Mouse (Mus musculus) thymus, postnatal 14 days (tissue): Measurements from ENCODE around the gene Phxr2.
"Not testable (repeated sequence)": the region's sequence is repeated elsewhere in the genome, so short reads cannot be mapped to it uniquely, and the experiment has no call there.

ENCODE experiments used
- DNase-seq: peaks from one replicate; pipeline ENCODE4 v3.0.0; 2021

Phxr2 gene

DNA sequence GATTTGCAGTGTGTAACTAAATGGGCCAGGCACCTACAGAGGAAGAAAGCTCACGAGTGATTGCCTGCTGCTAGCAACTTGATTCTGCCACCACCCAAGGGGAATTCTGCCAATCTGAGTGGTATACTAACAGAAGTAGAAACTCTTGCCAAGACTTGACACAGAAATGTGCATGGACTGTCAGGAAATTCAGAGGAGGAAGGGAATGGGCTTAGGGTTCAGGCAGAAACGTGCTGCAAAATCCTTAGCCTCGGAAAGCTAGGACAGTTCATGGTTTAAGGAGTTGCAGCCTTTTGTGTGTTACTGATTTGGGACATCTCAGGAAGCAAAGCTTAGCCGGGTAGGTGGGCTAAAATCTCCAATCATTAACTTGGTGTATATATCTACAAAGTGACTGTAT lies at the start of gene Phxr2:
Phxr2 (minus strand) TSS at position 101 of the 400 bp plus-strand sequence.
- no peak for DNase-seq

DNA sequence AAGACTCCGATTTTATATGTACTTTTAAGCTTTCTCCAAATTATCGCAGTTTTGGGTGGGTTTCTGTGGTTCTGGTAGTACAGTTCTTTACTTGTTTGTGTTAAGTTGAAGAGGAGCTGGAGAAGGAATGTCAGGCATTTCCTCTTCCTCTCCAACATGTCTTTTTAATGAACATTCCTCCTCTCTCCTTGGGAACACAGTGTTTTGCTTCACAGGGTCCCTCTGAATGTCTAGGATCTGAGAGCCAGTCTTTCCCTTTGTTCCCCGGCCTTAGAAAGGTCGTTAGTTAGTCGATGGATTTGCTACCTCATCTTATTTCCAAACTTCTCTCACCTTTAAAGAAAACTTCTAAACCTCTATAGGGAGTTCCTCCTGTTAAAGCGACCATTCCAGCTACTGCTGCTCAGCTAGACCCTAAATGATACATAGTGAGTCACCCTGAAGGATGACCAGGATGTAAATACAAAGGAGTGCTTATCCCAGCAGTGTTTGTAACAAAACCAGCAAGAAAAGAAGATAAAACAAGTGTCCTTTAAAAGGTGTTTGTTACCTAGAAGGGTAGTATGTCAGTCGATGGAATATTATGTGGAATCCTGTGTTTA lies 46.9 kb upstream of the Phxr2 start:
- DNase-seq = no peak

DNA sequence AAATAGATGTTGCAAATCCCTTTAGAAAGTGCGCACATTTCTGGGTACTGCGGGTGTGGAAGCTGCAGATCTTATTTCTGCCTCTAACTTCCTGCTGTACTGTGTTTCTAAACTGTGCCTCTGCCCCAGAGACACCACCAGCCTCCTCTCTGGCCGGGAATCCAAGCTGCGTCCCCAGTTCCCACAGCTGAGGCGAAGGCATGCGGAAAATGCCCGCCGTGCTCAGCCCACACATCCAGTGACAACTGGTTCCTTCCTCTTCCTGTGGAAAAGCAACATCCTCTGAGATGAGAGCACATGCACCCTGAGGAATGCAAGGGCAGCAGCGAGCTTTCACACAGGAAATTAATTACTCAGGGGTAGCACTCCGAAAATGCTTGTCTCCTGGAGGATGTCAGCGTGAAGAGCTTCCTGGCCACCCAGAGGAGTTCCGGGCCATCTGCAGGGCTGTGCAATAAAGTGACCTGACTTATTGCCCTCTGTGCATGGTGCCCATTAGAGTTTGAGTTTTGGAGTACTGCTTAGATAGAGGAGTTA lies 45.9 kb upstream of the Phxr2 start:
- DNase-seq = peak; percentile 55

DNA sequence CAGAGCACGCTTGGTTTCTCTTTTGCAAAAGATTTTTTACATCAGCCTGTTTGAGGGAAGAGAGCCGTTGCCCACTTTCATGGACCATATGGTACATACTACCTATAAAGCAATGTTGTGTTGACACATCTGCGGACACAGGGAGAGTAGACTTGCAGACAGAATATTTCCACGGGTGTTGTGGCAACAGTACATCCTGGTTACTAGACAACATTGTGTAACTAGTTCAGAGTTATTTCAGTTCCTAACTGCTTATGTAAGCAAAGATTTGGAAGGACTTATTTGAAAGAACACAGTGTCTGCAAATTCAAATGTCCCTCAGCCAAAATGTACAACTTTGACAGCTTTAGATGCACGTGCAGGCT lies 43.6 kb upstream of the Phxr2 start:
- DNase-seq = no peak

DNA sequence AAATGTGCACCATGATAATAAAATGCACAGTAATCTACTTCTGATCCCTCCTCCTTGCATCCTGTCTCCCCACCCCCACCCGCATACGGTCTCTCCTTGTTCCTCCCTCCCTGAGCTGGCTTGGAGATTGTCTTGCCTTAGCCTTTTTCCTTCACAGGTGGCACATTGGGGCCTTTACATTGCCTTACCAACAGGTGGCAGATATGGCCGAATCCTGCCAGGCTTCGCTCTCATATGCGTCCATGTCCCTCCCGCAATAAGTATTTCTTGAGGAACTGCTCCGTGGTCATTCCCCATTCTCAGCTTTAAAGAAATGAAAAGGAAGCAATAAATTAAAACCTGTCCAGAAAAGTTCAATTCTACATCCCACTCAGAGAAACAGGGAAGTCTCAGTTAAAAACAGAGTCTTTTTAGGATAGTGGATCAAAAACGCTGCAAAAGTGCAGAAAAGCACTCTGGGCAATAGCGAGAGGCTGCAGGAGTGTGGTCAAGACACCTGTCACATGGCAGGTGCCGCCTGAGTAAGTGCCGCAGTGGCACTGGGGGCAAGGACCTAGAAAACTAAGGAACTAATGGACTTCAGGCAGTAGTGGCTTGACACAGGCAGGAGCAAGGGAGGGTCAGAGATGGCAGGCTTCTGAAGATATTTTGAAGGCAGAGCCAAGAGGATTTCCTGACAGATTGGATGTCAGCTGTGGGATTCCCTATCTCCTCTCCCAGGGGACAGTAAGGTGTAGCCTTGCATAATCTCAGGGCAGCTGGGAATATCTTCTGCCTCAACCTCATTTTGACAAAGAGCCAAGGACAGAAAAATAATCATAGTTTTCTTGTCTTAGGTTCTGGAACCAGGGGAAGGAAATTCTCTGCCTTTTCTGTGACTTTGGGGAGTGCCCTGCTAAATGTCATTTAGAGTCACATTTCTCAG lies 43.0 kb upstream of the Phxr2 start:
- DNase-seq = peak; percentile 66

DNA sequence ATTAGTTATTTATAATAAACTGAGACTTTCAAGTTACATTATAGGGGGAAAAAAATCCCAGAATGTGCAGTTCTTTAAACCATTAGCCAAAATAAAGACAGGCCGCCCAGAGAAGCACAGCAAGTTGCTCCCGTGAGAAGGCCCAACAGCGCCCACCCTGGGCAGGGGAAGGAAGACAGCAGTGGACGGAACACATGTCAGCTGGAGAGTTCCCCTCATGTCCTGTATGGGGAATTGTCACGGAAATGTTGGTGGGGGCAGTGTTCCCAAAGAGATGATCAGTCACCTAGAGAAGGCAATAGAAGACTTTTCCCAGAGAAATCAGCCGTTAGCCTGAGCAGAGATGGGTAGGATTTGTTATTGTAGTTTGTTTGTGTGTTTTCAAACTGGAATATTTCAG lies 42.3 kb upstream of the Phxr2 start:
- peak; percentile 38 for DNase-seq

DNA sequence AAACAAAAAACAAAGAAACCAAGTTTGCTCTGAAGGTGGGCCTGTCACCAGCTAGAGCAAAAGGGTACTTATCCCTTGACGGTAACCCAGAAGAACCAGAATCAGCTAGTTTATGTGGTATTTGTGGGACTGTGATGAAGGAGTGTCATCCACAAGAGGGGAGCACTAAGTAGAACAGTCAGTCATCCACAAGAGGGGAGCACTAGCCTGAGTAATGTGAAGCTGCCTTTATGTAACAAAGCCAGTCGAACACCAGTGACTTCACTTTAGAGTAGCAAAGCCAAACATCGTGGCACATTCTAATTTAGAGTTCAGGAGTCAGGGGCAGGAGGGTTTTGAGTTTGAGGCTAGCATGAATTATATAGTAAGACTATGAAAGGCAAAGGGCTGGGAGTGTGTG lies 40.3 kb upstream of the Phxr2 start:
- no peak for DNase-seq

DNA sequence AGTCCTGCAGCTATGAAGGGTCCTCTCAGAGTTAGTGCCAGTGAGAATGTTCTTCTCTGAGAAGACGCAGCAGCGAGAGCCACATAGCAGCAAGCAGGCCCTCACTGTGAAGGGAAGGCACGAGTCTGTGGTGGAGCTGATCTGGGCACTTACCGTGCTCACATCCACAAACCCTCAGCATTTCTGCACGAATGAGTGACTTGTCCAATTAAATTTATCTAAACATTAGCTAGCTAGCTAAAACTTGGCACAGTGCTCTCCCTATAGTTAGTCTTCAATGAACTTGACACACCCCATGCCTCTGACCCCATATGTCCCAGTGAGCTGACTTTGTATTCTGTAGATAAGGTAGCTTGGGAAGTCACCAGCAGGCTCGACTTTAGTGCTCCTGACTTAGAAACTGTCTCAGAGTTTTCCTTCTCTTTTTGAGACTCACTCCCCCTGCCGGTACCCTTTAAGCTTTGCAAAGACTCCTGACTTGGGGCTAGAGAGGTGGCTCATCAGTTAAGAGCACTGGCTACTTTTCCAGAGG lies 39.7 kb upstream of the Phxr2 start:
- peak; percentile 49 for DNase-seq

DNA sequence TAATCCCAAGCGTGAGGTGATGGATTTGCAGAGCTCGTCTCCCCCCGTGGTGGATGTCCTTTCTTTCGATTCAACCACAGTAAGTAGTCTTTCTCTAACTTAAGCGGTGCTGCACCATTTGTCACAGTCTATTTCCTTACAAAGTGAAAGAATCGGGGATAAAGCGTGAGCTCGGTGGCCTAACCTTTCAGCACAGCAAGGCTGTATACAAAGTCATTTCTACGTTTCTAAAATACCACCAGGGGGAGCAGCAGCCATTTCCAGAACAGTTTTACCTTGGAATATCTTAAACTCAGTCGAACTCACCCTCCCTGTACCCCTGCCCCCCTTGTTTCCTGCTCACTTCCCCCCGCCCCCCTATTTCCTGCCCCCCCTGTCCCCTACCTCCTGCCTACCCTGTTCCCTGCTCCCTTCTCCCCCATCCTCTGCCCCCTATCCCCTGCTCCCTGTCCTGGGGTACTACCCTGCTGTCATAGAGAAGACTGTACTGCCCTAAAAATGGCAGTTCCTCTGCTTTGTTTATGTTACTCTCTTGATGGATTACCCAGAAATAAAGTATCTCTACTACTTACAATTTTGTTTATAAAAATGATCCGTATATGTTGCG lies 38.8 kb upstream of the Phxr2 start:
- DNase-seq = peak; percentile 65

DNA sequence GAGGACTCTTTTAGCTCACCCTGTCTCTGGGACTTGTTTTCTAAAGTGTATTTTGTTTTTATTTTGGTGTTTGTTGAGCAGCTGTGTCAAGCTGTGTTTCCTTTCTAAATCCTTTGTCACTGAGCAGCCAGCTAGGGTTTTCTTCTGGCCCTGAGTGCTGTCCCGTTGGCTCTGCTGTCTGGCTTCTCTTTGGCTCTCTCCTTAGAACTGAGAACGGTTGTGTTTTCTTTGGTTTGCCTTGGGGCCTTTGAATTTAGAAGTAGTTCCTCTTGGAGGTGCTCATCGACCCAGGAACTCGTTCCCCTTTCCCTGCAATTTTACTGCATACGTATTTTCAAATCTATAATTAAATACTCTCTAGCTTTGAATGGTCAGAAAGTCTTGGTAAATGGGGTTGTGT lies 36.9 kb upstream of the Phxr2 start:
- DNase-seq = no peak

DNA sequence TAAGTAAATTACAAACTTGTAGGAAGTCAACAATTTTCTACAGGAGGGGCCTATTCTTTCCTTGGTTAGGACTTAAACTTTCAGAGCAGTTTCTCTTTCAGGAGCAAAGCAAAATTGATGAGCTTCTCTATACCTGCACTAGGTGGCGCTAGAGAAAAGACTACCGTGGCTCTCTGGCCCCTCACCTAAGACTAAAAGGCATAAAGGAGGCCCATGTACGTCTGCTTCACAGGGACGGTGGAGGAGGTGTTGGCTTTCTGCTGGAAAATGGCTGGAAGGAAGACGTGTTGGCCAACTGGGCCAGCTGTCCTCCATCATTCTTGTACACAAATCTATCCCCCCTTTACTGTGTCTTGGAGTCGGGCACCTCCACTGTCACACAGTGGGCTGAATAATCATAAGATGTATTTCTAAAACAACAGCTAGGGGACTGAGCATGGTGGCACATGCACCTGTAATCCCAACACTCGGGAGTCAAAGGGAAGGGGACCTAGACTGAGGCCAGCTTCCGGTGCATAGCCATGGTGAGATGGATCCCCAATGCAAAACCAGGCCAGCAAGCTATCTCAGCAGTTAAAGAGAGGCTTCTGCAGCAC lies 36.0 kb upstream of the Phxr2 start:
- peak; percentile 69 for DNase-seq

DNA sequence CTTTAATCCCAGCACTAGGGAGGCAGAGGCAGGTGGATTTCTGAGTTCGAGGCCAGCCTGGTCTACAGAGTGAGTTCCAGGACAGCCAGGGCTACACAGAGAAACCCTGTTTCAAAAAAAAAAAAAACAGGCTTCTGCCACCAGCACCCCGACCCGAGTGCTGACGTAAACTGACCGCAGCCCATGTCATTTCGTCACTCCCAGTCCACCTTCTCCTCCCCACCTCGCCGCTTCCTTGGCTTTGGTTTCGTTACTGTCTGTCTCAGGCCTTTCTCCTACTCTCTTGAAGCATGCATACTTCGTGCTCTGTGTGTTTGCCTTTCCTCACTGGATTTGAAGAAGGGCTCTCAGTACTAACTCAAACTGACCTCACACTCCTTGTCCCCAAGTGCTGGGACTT lies 31.6 kb upstream of the Phxr2 start:
- DNase-seq = not testable (repeated sequence)

DNA sequence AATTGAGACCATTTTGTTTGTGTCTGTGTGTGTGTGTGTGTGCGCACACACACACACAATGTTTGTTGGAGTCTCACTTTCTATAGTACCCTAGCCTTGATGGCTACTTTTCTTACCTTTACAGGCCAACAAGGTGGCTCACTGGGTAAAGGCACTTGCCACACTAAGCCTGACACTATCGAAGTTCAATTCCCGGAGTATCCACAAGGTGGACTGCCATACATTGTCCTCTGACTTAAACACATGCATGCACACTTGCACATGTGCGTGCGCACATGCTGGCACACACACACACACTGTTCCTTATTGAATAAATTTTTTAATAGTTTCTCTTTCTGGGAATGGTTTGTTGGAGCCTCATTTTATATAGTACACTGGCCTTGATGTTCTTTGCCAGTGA lies 30.7 kb upstream of the Phxr2 start:
- no peak for DNase-seq

DNA sequence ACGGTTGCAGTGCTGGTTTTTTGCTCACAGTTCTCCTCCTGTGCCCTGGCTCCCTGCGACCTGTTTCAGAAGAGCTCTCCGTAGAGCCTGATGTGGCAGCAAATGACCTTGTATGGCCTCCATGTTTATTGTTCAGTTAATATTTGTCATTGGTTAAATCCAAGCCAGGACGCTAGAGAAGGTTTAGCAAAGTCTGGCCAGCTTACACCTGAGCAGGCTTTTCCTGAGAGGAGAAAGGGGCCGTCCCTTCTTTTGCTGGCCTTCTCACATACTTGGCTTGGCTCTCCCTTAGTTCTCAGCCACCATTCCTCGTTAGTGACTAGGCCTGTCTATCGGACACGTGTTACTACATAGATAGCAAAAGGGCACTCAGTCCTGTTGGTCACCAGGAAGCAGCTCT lies 28.5 kb upstream of the Phxr2 start:
- no peak for DNase-seq

DNA sequence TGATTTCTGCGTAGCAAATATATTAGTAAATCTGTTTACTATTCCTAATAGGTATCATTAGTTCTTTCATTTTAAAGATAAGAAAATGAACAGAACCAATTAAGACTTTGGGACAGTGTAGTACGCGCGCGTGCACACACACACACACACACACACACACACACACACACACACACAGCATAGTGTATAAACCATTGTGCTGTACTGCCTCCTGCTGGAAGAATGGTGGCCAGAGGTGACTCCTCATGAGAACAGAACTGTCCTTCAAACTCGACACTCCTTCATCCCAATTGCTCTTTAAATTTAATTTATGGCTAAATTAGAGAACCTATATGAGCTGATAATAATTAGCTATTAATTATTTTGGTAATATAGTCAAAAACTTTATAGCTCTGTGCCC lies 25.9 kb upstream of the Phxr2 start:
- peak; percentile 81 for DNase-seq

DNA sequence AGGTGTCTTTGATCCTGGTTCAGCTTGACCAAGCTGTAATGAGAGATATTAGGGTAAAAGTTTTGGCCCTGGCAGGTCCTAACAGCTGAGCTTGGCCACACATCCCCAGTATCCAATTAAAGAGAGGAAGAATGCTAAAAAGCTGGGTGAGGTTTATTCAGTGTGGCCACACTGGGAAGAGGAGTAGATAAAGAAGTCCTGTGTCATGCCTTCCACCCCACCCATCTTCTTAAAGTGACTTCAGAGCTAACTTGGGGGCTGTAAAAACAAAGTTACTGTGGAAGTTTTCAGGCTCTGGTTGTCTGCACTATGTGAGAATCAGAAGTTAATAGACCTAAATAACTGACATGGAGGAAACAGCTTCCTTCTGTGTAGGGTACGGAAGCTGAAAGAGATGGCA lies 25.5 kb upstream of the Phxr2 start:
- DNase-seq = no peak

DNA sequence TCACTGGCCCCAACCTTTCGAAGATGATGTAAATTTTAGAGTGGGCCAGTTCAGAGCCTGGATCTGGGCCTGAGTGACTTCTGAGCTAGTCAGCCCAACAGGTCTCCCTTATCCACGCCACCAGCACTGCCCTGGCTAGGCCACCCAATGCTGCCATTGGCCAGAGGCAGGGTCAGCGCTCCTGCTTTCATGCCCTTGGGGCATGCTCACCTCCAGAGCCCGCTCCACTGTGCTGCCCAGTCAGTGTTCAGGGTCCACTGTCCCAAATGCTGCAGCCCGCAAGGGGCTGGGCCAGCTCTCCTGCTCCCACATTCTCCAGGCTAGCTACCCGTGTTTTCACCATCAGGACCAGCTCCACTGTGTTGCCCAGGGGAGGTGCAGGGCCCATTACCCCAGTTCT lies 23.9 kb upstream of the Phxr2 start:
- no peak for DNase-seq

DNA sequence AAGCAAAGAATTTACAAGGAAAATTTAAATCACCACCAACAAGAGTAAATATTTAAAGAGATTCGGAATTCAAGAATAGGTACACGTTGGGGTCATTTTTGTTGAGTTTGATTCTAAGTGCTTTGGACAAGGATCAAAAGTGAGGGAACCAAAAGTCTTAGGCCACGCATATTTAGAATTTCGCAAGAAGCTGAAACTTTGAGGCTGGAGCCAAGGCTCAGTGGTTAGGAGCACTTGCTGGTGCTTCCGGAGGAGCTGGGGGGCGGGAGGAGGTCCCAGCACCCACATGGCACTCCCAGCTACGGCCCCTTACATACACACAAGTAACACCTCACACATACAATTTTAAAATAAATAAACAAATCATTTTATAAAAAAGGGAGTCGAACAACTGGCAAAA lies 20.5 kb upstream of the Phxr2 start:
- DNase-seq = no peak

DNA sequence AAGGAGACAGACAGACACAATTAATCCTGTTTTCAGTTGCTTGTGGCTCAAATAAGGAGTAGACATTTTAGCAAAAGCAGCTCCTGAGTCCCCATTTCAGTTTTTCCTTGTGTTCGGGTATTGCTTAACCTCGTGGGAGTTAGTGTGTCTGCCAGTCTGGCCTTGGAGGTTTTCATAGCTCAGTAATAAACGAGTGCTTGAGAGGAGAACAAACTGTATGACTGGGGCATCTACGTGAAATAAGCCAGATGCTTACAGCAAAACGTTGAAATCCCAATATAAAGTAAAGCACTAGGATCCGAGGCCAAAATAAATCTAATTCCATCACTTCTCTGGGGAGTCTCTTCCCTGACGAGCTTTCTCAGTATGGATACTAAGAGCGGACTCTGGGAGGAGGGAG lies 19.5 kb upstream of the Phxr2 start:
- DNase-seq = no peak

DNA sequence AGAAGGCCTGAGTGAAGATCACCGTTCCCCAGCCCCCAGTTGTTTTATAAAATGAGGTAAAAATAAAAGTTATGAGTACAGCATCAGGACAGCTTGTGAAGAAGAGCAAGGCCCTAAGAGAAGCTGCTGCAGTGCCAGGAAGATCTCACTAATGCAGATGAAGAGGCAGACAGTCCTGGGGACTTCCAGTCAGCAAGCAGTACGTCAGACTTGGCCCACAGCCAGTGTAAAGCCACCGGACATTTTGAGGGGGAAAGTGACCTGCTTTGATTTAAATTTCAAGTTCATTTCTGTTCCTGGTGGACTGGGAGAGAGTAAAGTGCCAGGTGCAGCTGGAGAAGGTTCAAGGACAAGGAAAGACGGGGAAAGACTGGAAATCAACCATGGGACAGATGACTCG lies 10.2 kb upstream of the Phxr2 start:
- no peak for DNase-seq

DNA sequence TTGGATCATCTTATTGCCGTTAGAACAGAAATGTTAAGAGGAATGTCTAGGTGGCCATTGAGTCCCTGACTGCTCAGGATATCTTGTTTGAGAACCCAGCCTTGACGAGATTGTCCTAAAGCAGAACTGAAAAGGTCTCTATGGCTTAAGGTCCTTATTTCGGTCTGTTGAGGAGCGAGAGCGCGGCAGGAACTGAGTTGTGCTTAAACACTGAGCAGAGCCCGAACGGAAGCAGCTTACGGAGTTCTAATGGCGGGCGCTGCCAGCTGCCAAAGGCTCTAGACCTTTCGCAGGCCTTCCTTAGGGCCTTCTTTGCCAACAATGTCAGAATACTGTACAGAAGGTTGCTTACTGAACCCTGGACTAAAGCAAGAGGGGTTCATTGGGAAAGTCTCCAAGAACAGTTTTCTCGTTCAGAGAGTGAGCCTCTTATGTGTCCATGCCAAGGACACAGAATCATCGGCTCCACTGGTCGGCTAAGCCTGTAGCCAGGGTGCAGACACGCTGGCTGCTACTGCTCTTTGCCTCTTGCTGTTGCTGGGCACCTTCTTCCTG lies 7.3 kb upstream of the Phxr2 start:
- no peak for DNase-seq

DNA sequence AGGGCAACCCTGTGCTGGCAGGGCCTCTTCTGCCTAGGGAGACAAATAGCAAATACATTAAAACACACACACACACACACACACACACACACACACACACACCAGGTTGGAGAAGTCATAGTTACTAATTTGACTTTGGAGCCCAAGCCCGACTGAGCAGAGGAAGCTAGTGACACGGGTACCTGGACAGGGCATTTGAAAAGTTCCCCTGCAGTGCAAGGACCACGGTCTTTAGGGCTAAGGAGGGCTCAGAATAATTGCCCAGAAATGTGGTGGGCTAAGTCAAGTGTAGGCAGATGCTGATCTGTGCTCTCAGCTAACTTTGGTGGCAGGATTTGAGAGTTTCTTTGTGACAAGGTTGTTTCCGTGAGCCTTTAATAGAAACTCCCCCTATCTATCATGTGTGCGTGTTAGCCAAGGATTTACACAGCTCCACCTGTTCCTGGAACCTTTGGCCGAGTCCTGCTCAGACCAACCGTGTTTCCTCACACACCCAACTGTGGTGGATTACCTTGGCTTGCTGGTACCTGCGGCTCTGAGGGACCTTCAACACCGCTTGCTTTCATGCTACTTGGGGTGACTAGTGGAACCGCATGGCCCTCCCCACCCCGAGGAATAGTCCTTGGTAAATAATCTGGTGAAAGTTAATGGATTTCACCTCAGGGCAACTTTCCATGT lies 6.6 kb upstream of the Phxr2 start:
- peak; percentile 20 for DNase-seq
